Mouse (Mus musculus): Measurements from ENCODE around the gene Zfp800. TPM values are rescaled to one million over a fixed set of nuclear protein-coding genes. Genes with fewer than 3 reads are reported as not detected.
A peak's percentile ranks its signal among the peaks of the same experiment; 100 is the strongest.

Zfp800 gene
- polyA plus RNA-seq (2015; fragmentation: Nextera tagmentation; extraction: Ambion mirVana): 22.6 and 27.6 TPM in 2 replicates

- no peaks in the 10 kb centered on the region for H3K36me3 ChIP-seq
- H3K4me2 ChIP-seq: peak within 1 kb of the TSS; percentile 81
- ATAC-seq (ENCODE audit: insufficient read depth, low FRiP score, low read depth): no peak
- no peaks in the 10 kb centered on the region for H3K4me1 ChIP-seq
- WGBS: 2% methylated on average over 33 of the region's 33 CpGs
- H3K9me3 ChIP-seq: no peaks in the 10 kb centered on the region
- H3K27ac ChIP-seq: no peak within 1 kb of the TSS
- H3K4me3 ChIP-seq (replicated peaks): peak within 1 kb of the TSS; percentile 39
- no peak within 1 kb of the TSS for H3K9ac ChIP-seq
- peaks cover 18% of the 10 kb centered on the region for H3K27me3 ChIP-seq (replicated peaks)
Measured at GRCm38 (mm10) chr6:28397681-28398203, at the start of gene Zfp800. TSS of gene Zfp800 (minus strand) at chr6:28398005.

GRCm38 (mm10) chr6:28431538-28431855 lies 33.7 kb upstream of the Zfp800 start:
- peak; percentile 37; the same call in 1 of the 2 replicates for ATAC-seq (ENCODE audit: insufficient read depth, low FRiP score, low read depth)
- no peaks in the 10 kb centered on the region for H3K9me3 ChIP-seq
- H3K4me1 ChIP-seq: no peaks in the 10 kb centered on the region
- H3K4me3 ChIP-seq (replicated peaks): no peak overlapping the region
- H3K4me2 ChIP-seq: no peak overlapping the region
- WGBS: 65% methylated on average over 6 of the region's 6 CpGs
- no peaks in the 10 kb centered on the region for H3K27me3 ChIP-seq (replicated peaks)
- no peak overlapping the region for H3K9ac ChIP-seq
- H3K27ac ChIP-seq: no peak overlapping the region
- H3K36me3 ChIP-seq: no peaks in the 10 kb centered on the region

GRCm38 (mm10) chr6:28430795-28431537 lies 33.2 kb upstream of the Zfp800 start:
- Histone ChIP-seq H3K9me3 (no peaks in the 10 kb centered on the region), H3K9ac (no peak overlapping the region), H3K36me3 (peaks cover 2% of the 10 kb centered on the region), H3K4me2 (no peak overlapping the region), H3K27ac (no peak overlapping the region), H3K4me1 (no peaks in the 10 kb centered on the region), H3K27me3 (replicated peaks) (no peaks in the 10 kb centered on the region), H3K4me3 (replicated peaks) (no peak overlapping the region)
- peak; percentile 17; the same call in 1 of the 2 replicates for ATAC-seq (ENCODE audit: insufficient read depth, low FRiP score, low read depth)
- 65% methylated on average over 10 of the region's 10 CpGs for WGBS

GRCm38 (mm10) chr6:28429870-28430269 lies 32.1 kb upstream of the Zfp800 start:
- Histone ChIP-seq H3K4me2 (no peak overlapping the region), H3K27ac (no peak overlapping the region), H3K9me3 (no peaks in the 10 kb centered on the region), H3K27me3 (replicated peaks) (no peaks in the 10 kb centered on the region), H3K9ac (no peak overlapping the region), H3K4me1 (peaks cover 3% of the 10 kb centered on the region; the same call in 1 of the 2 replicates), H3K36me3 (peaks cover 8% of the 10 kb centered on the region), H3K4me3 (replicated peaks) (no peak overlapping the region)
- 86% methylated on average over 11 of the region's 11 CpGs for WGBS
- no peak for ATAC-seq (ENCODE audit: insufficient read depth, low FRiP score, low read depth)

GRCm38 (mm10) chr6:28428290-28428689 lies 30.5 kb upstream of the Zfp800 start, which contains the start of gene Gcc1:
TSS of gene Gcc1 (minus strand) at chr6:28428390.
- Histone ChIP-seq H3K4me2 (no peak within 1 kb of the TSS), H3K27ac (no peak within 1 kb of the TSS), H3K4me3 (replicated peaks) (no peak within 1 kb of the TSS), H3K9me3 (no peaks in the 10 kb centered on the region), H3K4me1 (peaks cover 11% of the 10 kb centered on the region; the same call in 1 of the 2 replicates), H3K27me3 (replicated peaks) (no peaks in the 10 kb centered on the region), H3K36me3 (peaks cover 8% of the 10 kb centered on the region), H3K9ac (no peak within 1 kb of the TSS)
- 84% methylated on average over 3 of the region's 3 CpGs for WGBS
- ATAC-seq (ENCODE audit: insufficient read depth, low FRiP score, low read depth): no peak

GRCm38 (mm10) chr6:28427096-28427839 lies 29.5 kb upstream of the Zfp800 start, which contains the start of gene Fscn3:
TSS of gene Fscn3 (plus strand) at chr6:28427789.
- Histone ChIP-seq H3K36me3 (peaks cover 8% of the 10 kb centered on the region), H3K4me1 (peaks cover 11% of the 10 kb centered on the region; the same call in 1 of the 2 replicates), H3K27me3 (replicated peaks) (no peaks in the 10 kb centered on the region), H3K4me2 (no peak within 1 kb of the TSS), H3K9ac (no peak within 1 kb of the TSS), H3K4me3 (replicated peaks) (no peak within 1 kb of the TSS), H3K27ac (no peak within 1 kb of the TSS), H3K9me3 (no peaks in the 10 kb centered on the region)
- WGBS: 78% methylated on average over 3 of the region's 3 CpGs
- ATAC-seq (ENCODE audit: insufficient read depth, low FRiP score, low read depth): no peak

- Histone ChIP-seq H3K36me3 (peaks cover 8% of the 10 kb centered on the region), H3K9ac (no peak overlapping the region), H3K4me1 (peaks cover 20% of the 10 kb centered on the region), H3K4me2 (peak overlapping the region; percentile 62), H3K27me3 (replicated peaks) (no peaks in the 10 kb centered on the region), H3K27ac (no peak overlapping the region), H3K9me3 (no peaks in the 10 kb centered on the region), H3K4me3 (replicated peaks) (no peak overlapping the region)
- ATAC-seq (ENCODE audit: insufficient read depth, low FRiP score, low read depth): no peak
- 84% methylated on average over 6 of the region's 6 CpGs for WGBS
Measured at GRCm38 (mm10) chr6:28425019-28425418, 27.2 kb upstream of the Zfp800 start.

- no peaks in the 10 kb centered on the region for H3K27me3 ChIP-seq (replicated peaks)
- peak overlapping the region; percentile 99 for H3K9ac ChIP-seq
- H3K4me2 ChIP-seq: peak overlapping the region; percentile 62
- H3K9me3 ChIP-seq: no peaks in the 10 kb centered on the region
- ATAC-seq (ENCODE audit: insufficient read depth, low FRiP score, low read depth): peak; percentile 28; the same call in 1 of the 2 replicates
- peaks cover 9% of the 10 kb centered on the region for H3K36me3 ChIP-seq
- H3K27ac ChIP-seq: peak overlapping the region; percentile 81
- 8% methylated on average over 46 of the region's 46 CpGs for WGBS
- peaks cover 22% of the 10 kb centered on the region for H3K4me1 ChIP-seq
- peak overlapping the region; percentile 95 for H3K4me3 ChIP-seq (replicated peaks)
Measured at GRCm38 (mm10) chr6:28423767-28424695, 26.2 kb upstream of the Zfp800 start.

- Histone ChIP-seq H3K4me3 (replicated peaks) (peak within 1 kb of the TSS; percentile 95), H3K36me3 (peaks cover 16% of the 10 kb centered on the region), H3K9ac (peak within 1 kb of the TSS; percentile 99), H3K4me2 (peak within 1 kb of the TSS; percentile 62), H3K27ac (peak within 1 kb of the TSS; percentile 81), H3K4me1 (peaks cover 22% of the 10 kb centered on the region), H3K27me3 (replicated peaks) (no peaks in the 10 kb centered on the region), H3K9me3 (no peaks in the 10 kb centered on the region)
- under 1% methylated on average over 21 of the region's 42 CpGs for WGBS
- peak; percentile 61 for ATAC-seq (ENCODE audit: insufficient read depth, low FRiP score, low read depth)
Measured at GRCm38 (mm10) chr6:28423313-28423712, 25.5 kb upstream of the Zfp800 start, which contains the start of gene Arf5. TSS of gene Arf5 (plus strand) at chr6:28423560.

GRCm38 (mm10) chr6:28422651-28423290 lies 25.0 kb upstream of the Zfp800 start:
- Histone ChIP-seq H3K27me3 (replicated peaks) (no peaks in the 10 kb centered on the region), H3K4me2 (peak overlapping the region; percentile 42), H3K9me3 (no peaks in the 10 kb centered on the region), H3K4me1 (peaks cover 22% of the 10 kb centered on the region), H3K4me3 (replicated peaks) (peak overlapping the region; percentile 95), H3K27ac (peak overlapping the region; percentile 81; the same call in 1 of the 2 replicates), H3K36me3 (peaks cover 21% of the 10 kb centered on the region), H3K9ac (no peak overlapping the region)
- ATAC-seq (ENCODE audit: insufficient read depth, low FRiP score, low read depth): no peak
- WGBS: 66% methylated on average over 15 of the region's 15 CpGs
